Mouse (Mus musculus) MEL (cell line): ENCODE results near the gene Btbd18. TPM values are rescaled to one million over a fixed set of nuclear protein-coding genes. Genes with fewer than 3 reads are reported as not detected.
A peak's percentile ranks its signal among the peaks of the same experiment; 100 is the strongest.

Source experiments
- DNase-seq: peaks from one replicate; pipeline ENCODE4 v3.0.0; 2011; ENCODE audit warnings: low read depth, low spot score
- H3K27ac ChIP-seq: 2 replicates; pipeline ENCODE4 v1.5.1; 2012; ENCODE audit warnings: low read depth, mild to moderate bottlenecking, control low read depth, low read length, moderate library complexity; ENCODE audit not compliant: control insufficient read depth
- H3K27me3 ChIP-seq, 2 experiments: fragments of 150-350 bp in 1 of 2; sonication (generic) in 1 of 2; 2 replicates each; pipeline ENCODE4 v1.6.1; 2012; ENCODE audit warnings: low read length in 2 of 2, mild to moderate bottlenecking in 2 of 2, improper control_type of control experiment in 1 of 2, moderate library complexity in 1 of 2; ENCODE audit not compliant: insufficient read depth in 2 of 2, control insufficient read depth in 1 of 2
- H3K36me3 ChIP-seq, 2 experiments: 2 replicates each; pipeline ENCODE4 v1.6.1; 2012 to 2014; ENCODE audit warnings: low read length in 2 of 2, improper control_type of control experiment in 1 of 2, inconsistent platforms in 1 of 2, mild to moderate bottlenecking in 1 of 2; ENCODE audit not compliant: insufficient read depth in 2 of 2, control insufficient read depth in 1 of 2
- H3K4me1 ChIP-seq, 2 experiments: fragments of 150-350 bp in 1 of 2; sonication (generic) in 1 of 2; 2 replicates each; pipeline ENCODE4 v1.6.1; 2012; ENCODE audit warnings: low read length in 2 of 2, improper control_type of control experiment in 1 of 2, mild to moderate bottlenecking in 1 of 2; ENCODE audit not compliant: insufficient read depth in 2 of 2, control insufficient read depth in 1 of 2
- H3K4me3 ChIP-seq, 2 experiments: fragments of 150-350 bp in 1 of 2; sonication (generic) in 1 of 2; 2 replicates each; pipeline ENCODE4 v1.5.1; 2012; ENCODE audit warnings: low read depth in 2 of 2, low read length in 2 of 2, mild to moderate bottlenecking in 2 of 2, moderate library complexity in 2 of 2, control low read depth in 1 of 2, improper control_type of control experiment in 1 of 2; ENCODE audit not compliant: control insufficient read depth in 1 of 2, insufficient read depth in 1 of 2
- H3K79me2 ChIP-seq: 2 replicates; pipeline ENCODE4 v1.6.1; 2012; ENCODE audit warnings: mild to moderate bottlenecking, low read length, moderate library complexity; ENCODE audit not compliant: control insufficient read depth, poor library complexity, insufficient read depth
- H3K9ac ChIP-seq: 2 replicates; pipeline ENCODE4 v1.6.1; 2012; ENCODE audit warnings: low read depth, mild to moderate bottlenecking, control low read depth, low read length, moderate library complexity; ENCODE audit not compliant: control insufficient read depth, poor library complexity, severe bottlenecking
- H3K9me3 ChIP-seq: fragments of 150-350 bp; sonication (generic); replicated peaks from 2 replicates; pipeline ENCODE4 v1.6.1; 2012; ENCODE audit warnings: mild to moderate bottlenecking, low read length, improper control_type of control experiment, moderate library complexity; ENCODE audit not compliant: insufficient read depth
- BHLHE40 ChIP-seq: IDR thresholded peaks from 2 replicates; pipeline ENCODE4 v1.6.1; 2012; ENCODE audit warnings: low read depth, mild to moderate bottlenecking, inconsistent platforms, low read length, improper control_type of control experiment, borderline replicate concordance
- CHD1 ChIP-seq: IDR thresholded peaks from 2 replicates; pipeline ENCODE4 v1.6.1; 2012; ENCODE audit warnings: low read depth, mild to moderate bottlenecking, inconsistent platforms, low read length, improper control_type of control experiment
- EP300 ChIP-seq, 2 experiments: IDR thresholded peaks; 2 replicates each; pipeline ENCODE4 v1.6.1; 2011; ENCODE audit warnings: improper control_type of control experiment in 2 of 2, low read length in 2 of 2, low read depth in 1 of 2, mild to moderate bottlenecking in 1 of 2
- ETS1 ChIP-seq: IDR thresholded peaks from 2 replicates; pipeline ENCODE4 v1.6.1; 2012; ENCODE audit warnings: low read depth, mild to moderate bottlenecking, inconsistent platforms, low read length, improper control_type of control experiment, moderate library complexity
- GABPA ChIP-seq: IDR thresholded peaks from 2 replicates; pipeline ENCODE4 v1.6.1; 2012; ENCODE audit warnings: low read depth, mild to moderate bottlenecking, inconsistent platforms, low read length, improper control_type of control experiment, moderate library complexity
- GATA1 ChIP-seq: IDR thresholded peaks from 2 replicates; pipeline ENCODE4 v1.6.1; 2011; ENCODE audit warnings: low read depth, low read length, improper control_type of control experiment
- HCFC1 ChIP-seq: IDR thresholded peaks from 2 replicates; pipeline ENCODE4 v1.6.1; 2012; ENCODE audit warnings: low read depth, mild to moderate bottlenecking, inconsistent platforms, low read length, improper control_type of control experiment, moderate library complexity
- JUND ChIP-seq: IDR thresholded peaks from 2 replicates; pipeline ENCODE4 v1.6.1; 2011; ENCODE audit warnings: low read depth, mild to moderate bottlenecking, improper control_type of control experiment, low read length
- KAT2A ChIP-seq: conservative IDR thresholded peaks from 2 replicates; pipeline ENCODE4 v1.6.1; 2012; ENCODE audit warnings: low read depth, low read length, improper control_type of control experiment, inconsistent platforms
- MAFK ChIP-seq: IDR thresholded peaks from 2 replicates; pipeline ENCODE4 v1.6.1; 2011; ENCODE audit warnings: low read depth, mild to moderate bottlenecking, low read length, improper control_type of control experiment, borderline replicate concordance
- MEF2A ChIP-seq: IDR thresholded peaks from 2 replicates; pipeline ENCODE4 v1.6.1; 2014; ENCODE audit warnings: low read depth, mild to moderate bottlenecking, inconsistent platforms, low read length, improper control_type of control experiment; ENCODE audit not compliant: poor library complexity, insufficient replicate concordance, severe bottlenecking; ENCODE audit errors: extremely low read depth
- MYB ChIP-seq: IDR thresholded peaks from 2 replicates; pipeline ENCODE4 v1.6.1; 2011; ENCODE audit warnings: mild to moderate bottlenecking, low read depth, low read length, improper control_type of control experiment
- RAD21 ChIP-seq: IDR thresholded peaks from 2 replicates; pipeline ENCODE4 v1.6.1; 2011; ENCODE audit warnings: mild to moderate bottlenecking, low read depth, low read length, improper control_type of control experiment
- RCOR1 ChIP-seq: IDR thresholded peaks from 2 replicates; pipeline ENCODE4 v1.6.1; 2012; ENCODE audit warnings: low read depth, mild to moderate bottlenecking, inconsistent platforms, low read length, improper control_type of control experiment
- SIN3A ChIP-seq: IDR thresholded peaks from 2 replicates; pipeline ENCODE4 v1.6.1; 2012; ENCODE audit warnings: low read length, improper control_type of control experiment, inconsistent platforms
- TCF12 ChIP-seq: IDR thresholded peaks from 2 replicates; pipeline ENCODE4 v1.6.1; 2014; ENCODE audit warnings: low read depth, mild to moderate bottlenecking, inconsistent platforms, low read length, improper control_type of control experiment, moderate library complexity
- USF1 ChIP-seq: IDR thresholded peaks from 2 replicates; pipeline ENCODE4 v1.6.1; 2014; ENCODE audit warnings: low read depth, mild to moderate bottlenecking, inconsistent platforms, low read length, improper control_type of control experiment, moderate library complexity
- USF2 ChIP-seq, 2 experiments: IDR thresholded peaks; 2 replicates each; pipeline ENCODE4 v1.6.1; 2011 to 2012; ENCODE audit warnings: improper control_type of control experiment in 2 of 2, low read length in 2 of 2, borderline replicate concordance in 1 of 2, inconsistent platforms in 1 of 2, low read depth in 1 of 2, mild to moderate bottlenecking in 1 of 2; ENCODE audit not compliant: insufficient read depth in 1 of 2
- polyA plus RNA-seq, 2 experiments: library from polyadenylated mRNA; stranded (reverse) in 1 of 2; unstranded in 1 of 2; fragments of >175 nt in 1 of 2; fragments of >200 nt in 1 of 2; gene quantifications; 2 replicates each; pipeline versions ENCODE4 v1.2.1 to v1.2.4; 2012; ENCODE audit warnings: low replicate concordance in 2 of 2, low read depth in 1 of 2; ENCODE audit not compliant: insufficient read length in 2 of 2, insufficient read depth in 1 of 2, missing spikeins in 1 of 2
- total RNA-seq: library from RNA; depleted of rRNA; stranded (reverse); fragments of 300-350 nt; gene quantifications from 2 replicates; pipeline ENCODE4 v1.2.3, GENCODE M21; 2012

The Btbd18 gene
- total and polyA plus RNA-seq, 3 experiments: 0.04 to 0.07 TPM; not detected in 1

DNA sequence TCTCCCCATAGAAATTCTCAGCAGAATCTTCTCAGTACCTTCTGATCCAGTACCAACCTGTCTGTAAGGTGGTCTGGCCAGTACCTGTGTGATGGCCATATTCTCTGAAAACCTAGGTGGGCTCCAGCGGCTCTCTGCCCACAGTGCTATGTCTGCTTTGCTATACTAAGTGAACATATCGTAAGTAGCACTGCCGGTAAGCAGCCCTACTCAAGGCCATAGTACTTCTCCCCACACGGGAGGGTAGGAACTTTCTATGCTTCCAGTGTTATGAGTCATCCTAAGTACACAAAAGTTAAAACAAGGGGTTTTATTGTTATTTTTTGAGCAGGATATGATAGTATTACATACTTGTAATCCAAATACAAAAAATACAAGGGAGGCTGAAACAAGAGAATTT, 24.9 kb upstream of the Btbd18 start:
- DNase-seq: peak; percentile 34
- H3K27ac ChIP-seq: no peak overlapping the region
- H3K9me3 ChIP-seq: no peaks in the 10 kb centered on the region
- TF ChIP-seq HCFC1: no peak
- TF ChIP-seq CHD1: no peak
- no peak for TF ChIP-seq MEF2A
- TF ChIP-seq ETS1: no peak
- TF ChIP-seq EP300 (IDR thresholded peaks at IDR 0.05; ENCODE audit: low read depth in 1 of 2, low read length in 2 of 2): no peak
- TF ChIP-seq RAD21: no peak
- no peak for TF ChIP-seq GABPA
- no peak for TF ChIP-seq MAFK
- no peak for TF ChIP-seq RCOR1
- TF ChIP-seq USF1: no peak
- no peak for TF ChIP-seq TCF12
- no peak for TF ChIP-seq MYB
- no peak overlapping the region for H3K4me3 ChIP-seq
- H3K79me2 ChIP-seq: peaks cover 30% of the 10 kb centered on the region
- H3K36me3 ChIP-seq: peaks cover 0 to 25% of the 10 kb centered on the region in 2 experiments; a peak in 3 of 4 replicates
- H3K4me1 ChIP-seq: peaks cover 21 to 22% of the 10 kb centered on the region in 2 experiments
- no peak overlapping the region for H3K9ac ChIP-seq
- H3K27me3 ChIP-seq: no peaks in the 10 kb centered on the region

DNA sequence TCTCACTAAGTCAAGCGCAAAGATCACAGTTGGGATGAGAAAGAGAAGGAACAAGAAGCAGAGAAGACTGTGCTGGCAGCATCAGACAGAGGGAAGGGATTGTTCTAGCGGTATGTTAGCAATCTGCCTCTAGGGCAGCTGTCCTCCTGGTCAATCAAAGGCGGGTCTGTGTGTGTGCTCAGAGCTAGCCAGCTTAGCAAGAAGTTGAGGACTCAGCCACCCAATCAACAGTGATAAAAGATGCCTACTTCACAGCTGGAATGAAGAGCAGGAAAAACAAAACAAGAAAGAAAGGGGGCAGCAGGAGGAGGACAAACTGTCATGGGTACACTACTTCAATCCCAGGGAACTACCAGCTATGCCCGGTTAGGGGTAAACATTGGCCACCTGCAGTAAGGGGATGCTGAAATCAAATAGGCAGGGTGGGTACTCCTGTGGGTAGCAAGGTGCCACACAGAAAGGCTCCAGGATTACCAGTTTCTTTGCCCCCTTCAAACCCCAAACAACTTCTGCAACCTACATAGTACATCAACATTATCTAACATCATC, 23.9 kb upstream of the Btbd18 start:
- H3K9me3 ChIP-seq: no peaks in the 10 kb centered on the region
- H3K9ac ChIP-seq: no peak overlapping the region
- H3K79me2 ChIP-seq: peaks cover 32% of the 10 kb centered on the region
- no peaks in the 10 kb centered on the region for H3K27me3 ChIP-seq
- DNase-seq: no peak
- no peak for TF ChIP-seq GATA1
- TF ChIP-seq SIN3A: no peak
- no peak for TF ChIP-seq JUND
- no peak for TF ChIP-seq BHLHE40
- TF ChIP-seq USF2 (IDR thresholded peaks at IDR 0.05; ENCODE audit: borderline replicate concordance in 1 of 2, insufficient read depth in 1 of 2, low read depth in 1 of 2, low read length in 2 of 2): no peak
- no peak for TF ChIP-seq KAT2A
- no peak for TF ChIP-seq MEF2A
- TF ChIP-seq TCF12: no peak
- H3K36me3 ChIP-seq: peaks cover 0 to 25% of the 10 kb centered on the region in 2 experiments; a peak in 3 of 4 replicates
- no peak overlapping the region for H3K27ac ChIP-seq
- peaks cover 21 to 22% of the 10 kb centered on the region in 2 experiments for H3K4me1 ChIP-seq
- H3K4me3 ChIP-seq: no peak overlapping the region
